Mouse (Mus musculus): Measurements from ENCODE around the gene 1110051M20Rik.

DNA sequence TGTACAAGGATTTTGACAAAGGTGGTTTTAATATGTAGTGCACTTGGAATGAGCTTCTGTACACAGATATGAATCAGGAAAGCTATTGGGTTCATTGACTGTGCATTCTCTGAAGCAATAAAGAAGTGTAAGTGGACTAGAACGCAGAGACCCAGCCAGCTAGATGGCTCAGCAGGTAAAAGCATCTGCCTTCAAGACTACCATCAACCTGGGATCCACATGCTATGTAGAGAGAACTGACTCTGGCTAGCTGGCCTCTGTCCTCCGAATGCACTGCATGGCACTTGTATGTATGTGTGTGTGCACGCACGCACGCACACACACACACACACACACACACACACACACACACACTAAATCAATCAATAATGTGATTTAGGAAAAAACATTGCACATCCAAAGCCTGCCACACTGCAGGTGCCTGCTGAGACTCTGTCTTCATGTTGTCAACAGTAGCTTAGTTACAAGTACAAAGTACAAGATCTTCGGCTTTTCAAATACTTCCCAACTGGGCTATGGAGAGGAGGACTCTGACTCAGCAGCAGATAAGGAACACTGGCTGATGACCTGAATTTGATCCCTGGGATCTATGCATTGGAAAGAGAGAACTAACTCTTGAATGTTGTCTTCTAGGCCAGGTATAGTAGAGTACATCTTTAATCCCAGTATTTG lies 57.1 kb downstream of the 1110051M20Rik start:
- TF ChIP-seq CTCF (IDR thresholded peaks at IDR 0.05; ENCODE audit: low read depth, low read length): no peak
- no peak for TF ChIP-seq POLR2A (IDR thresholded peaks at IDR 0.05; ENCODE audit: insufficient read depth, low read length)
- TF ChIP-seq EP300 (IDR thresholded peaks at IDR 0.05; ENCODE audit: insufficient read depth, low read depth, low read length): no peak
